Mouse (Mus musculus): ENCODE measurements around the gene Cyth4. TPM values are rescaled to one million over a fixed set of nuclear protein-coding genes. Genes with fewer than 3 reads are reported as not detected.

The Cyth4 gene
- polyA plus RNA-seq, 1 experiment: 14.0 TPM

DNA sequence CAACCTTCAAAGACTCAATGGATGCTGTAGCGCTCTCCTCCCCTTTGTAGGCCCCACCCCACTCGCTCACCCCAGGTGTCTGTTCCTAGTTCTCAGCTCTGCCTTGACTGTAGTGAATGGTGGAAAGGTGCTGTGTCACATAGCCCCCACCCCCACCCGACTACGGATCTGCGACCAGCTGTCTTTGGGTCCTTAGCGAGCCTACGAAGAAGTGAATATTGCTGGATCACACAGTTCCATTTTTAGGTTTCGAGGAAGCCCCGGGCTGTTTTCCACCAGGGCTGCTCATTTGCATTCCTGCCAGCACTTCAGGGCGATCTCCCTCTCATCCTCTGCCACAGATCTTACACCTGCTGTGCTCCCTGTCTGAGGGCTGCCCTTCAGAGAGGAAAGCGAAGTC is 13.5 kb upstream of the Cyth4 start:
- no peak overlapping the region for H3K4me3 ChIP-seq (ENCODE audit: insufficient read depth, low read length)
- TF ChIP-seq CTCF (IDR thresholded peaks at IDR 0.05; ENCODE audit: extremely low read depth, insufficient read depth, low read length) (no peak), POLR2A (IDR thresholded peaks at IDR 0.05; ENCODE audit: extremely low read depth, insufficient read depth, low read length) (no peak)
- no peaks in the 10 kb centered on the region; the same call in 1 of the 2 replicates for H3K4me1 ChIP-seq (ENCODE audit: control insufficient read depth, insufficient read depth, low read length)
- no peak overlapping the region for H3K27ac ChIP-seq (ENCODE audit: insufficient read depth, low read length)

DNA sequence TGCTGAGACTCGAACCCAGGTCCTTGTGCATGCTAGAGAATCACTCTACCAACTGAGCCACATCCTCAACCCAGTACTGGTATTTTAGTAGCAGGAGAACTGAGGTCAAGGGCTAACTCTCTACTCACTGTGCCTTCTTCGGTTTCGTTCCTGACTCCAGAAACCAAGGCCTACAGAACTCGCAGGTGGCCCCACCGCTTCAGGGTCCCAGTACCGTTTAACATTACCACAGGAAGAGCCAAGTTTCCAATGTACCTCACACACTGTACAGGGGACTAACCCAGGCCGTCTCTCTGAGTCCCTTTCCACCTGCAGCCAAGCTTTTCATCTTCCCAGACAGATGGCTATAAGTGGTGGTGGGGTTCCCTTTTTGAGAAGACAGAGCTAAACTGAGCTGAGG is 11.4 kb upstream of the Cyth4 start:
- H3K4me3 ChIP-seq (ENCODE audit: insufficient read depth, low read length): no peak overlapping the region
- H3K27ac ChIP-seq (ENCODE audit: insufficient read depth, low read length): no peak overlapping the region
- no peaks in the 10 kb centered on the region for H3K4me1 ChIP-seq (ENCODE audit: control insufficient read depth, insufficient read depth, low read length)
- no peak for TF ChIP-seq POLR2A (IDR thresholded peaks at IDR 0.05; ENCODE audit: extremely low read depth, insufficient read depth, low read length)
- TF ChIP-seq CTCF (IDR thresholded peaks at IDR 0.05; ENCODE audit: extremely low read depth, insufficient read depth, low read length): no peak

DNA sequence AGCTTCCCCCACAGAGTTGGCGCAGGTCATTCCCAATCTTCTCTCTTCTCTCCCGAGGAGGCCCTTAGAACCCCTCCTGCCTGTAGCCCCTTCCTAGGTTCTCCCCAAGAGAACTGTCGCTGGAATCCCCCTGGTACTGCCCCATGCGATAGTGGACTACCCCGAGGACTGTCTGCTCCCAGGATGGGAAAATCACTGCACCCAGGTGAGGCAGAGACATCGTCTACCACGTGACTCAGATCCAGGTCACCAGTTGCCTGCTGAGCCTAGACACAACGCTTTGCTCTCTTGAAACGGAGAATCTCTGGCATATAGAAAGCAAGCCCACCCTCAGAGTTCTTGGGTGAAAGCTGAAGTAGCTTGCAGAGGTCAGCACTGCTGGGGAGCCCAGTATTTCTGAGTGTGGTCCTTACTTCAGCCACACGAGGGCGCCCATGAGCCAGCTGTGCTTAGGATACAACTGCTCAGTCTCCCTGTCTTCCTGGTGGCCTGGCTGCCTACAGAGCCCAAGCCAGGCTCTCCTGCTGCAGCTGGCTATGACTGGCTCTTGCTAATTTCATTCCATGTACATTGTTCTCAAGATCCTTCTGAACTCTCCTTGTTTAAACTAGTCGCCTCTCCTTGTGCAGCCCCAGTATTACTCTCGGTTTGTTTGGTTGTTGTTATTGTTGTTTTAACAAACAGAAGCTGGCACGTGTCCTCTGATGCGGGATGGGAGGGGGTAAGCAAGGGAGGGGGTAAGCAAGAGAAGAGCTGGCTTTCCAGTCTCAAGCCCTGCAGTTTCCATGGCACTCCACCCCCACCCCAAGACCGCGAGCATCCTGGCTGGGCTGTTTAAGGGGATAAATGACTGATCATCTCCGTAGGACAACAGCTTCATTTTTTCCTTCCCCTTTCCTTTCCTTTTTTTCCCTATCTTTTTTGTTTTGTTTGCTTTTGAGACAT is 9.5 kb upstream of the Cyth4 start:
- H3K27ac ChIP-seq (ENCODE audit: insufficient read depth, low read length): no peak overlapping the region
- H3K4me3 ChIP-seq (ENCODE audit: insufficient read depth, low read length): no peak overlapping the region
- TF ChIP-seq CTCF (IDR thresholded peaks at IDR 0.05; ENCODE audit: extremely low read depth, insufficient read depth, low read length) (peak; percentile 90), POLR2A (IDR thresholded peaks at IDR 0.05; ENCODE audit: extremely low read depth, insufficient read depth, low read length) (no peak)

DNA sequence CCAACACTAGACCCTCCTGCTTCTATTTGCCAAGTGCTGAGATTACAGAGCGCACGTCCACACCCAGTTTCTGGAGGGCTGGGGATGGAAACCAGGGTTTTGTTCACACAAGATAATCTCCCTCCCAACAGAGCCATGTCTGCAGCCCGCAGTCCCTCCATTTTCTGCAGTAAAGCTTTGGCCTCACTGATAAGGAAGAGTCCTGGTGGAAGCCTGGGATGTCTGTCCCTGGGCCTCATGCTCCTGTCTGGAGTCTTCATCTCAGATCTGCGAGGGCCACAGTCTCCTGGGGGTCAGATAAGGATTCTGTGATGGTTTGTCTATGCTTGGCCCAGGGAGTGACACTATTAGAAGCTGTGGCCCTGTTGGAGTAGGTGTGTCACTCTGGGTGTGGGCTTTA is 8.8 kb upstream of the Cyth4 start:
- H3K27ac ChIP-seq (ENCODE audit: insufficient read depth, low read length): no peak overlapping the region
- TF ChIP-seq CTCF (IDR thresholded peaks at IDR 0.05; ENCODE audit: extremely low read depth, insufficient read depth, low read length) (no peak), POLR2A (IDR thresholded peaks at IDR 0.05; ENCODE audit: extremely low read depth, insufficient read depth, low read length) (no peak)
- no peaks in the 10 kb centered on the region for H3K4me1 ChIP-seq (ENCODE audit: control insufficient read depth, insufficient read depth, low read length)
- no peak overlapping the region for H3K4me3 ChIP-seq (ENCODE audit: insufficient read depth, low read length)

More for the DNA sequence above, 9.5 kb upstream of the Cyth4 start:
- H3K4me1 ChIP-seq (ENCODE audit: control insufficient read depth, insufficient read depth, low read length): no peaks in the 10 kb centered on the region

DNA sequence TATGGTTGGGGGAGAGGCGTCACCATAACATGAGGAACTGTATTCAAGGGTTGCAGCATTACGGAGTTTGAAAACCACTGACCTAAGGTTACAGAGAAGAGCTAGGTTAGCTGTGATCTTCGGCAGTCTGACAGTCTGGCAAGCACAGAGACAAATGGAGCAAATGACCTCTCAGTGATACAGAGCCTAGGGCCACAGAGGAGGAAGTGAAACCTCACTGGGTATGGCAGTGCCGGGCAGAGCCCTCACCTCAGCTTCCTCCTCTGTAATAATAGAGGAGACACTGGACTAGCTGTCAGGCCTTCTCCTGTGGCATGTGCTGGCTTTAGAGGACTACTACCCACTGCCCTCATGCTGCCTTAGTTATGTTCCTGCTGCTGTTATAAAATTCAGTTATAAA is 7.9 kb upstream of the Cyth4 start:
- Histone ChIP-seq H3K4me3 (ENCODE audit: insufficient read depth, low read length) (no peak overlapping the region), H3K4me1 (ENCODE audit: control insufficient read depth, insufficient read depth, low read length) (no peaks in the 10 kb centered on the region), H3K27ac (ENCODE audit: insufficient read depth, low read length) (no peak overlapping the region)
- TF ChIP-seq CTCF (IDR thresholded peaks at IDR 0.05; ENCODE audit: extremely low read depth, insufficient read depth, low read length): no peak
- TF ChIP-seq POLR2A (IDR thresholded peaks at IDR 0.05; ENCODE audit: extremely low read depth, insufficient read depth, low read length): no peak

DNA sequence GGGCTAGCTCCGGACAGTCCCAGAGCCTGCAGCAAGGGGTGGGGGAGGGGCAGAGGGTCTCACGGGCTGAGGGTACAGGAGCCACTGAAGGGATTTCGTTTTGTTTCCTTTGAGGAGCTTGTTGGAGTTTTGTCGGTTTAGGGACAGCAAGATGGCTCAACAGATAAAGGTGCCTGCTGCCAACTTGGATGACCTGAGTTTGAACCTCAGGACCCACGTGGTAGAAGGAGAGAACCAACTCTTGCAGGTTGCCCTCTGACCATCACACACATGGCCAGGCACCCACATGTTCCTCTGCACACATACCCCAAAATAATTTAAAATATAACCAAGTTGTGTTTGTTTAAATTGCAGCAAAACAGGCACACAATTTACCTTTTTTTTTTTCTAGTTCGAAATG is 6.9 kb upstream of the Cyth4 start:
- Histone ChIP-seq H3K27ac (ENCODE audit: insufficient read depth, low read length) (no peak overlapping the region), H3K4me3 (ENCODE audit: insufficient read depth, low read length) (no peak overlapping the region), H3K4me1 (ENCODE audit: control insufficient read depth, insufficient read depth, low read length) (no peaks in the 10 kb centered on the region)
- TF ChIP-seq CTCF (IDR thresholded peaks at IDR 0.05; ENCODE audit: extremely low read depth, insufficient read depth, low read length): no peak
- TF ChIP-seq POLR2A (IDR thresholded peaks at IDR 0.05; ENCODE audit: extremely low read depth, insufficient read depth, low read length): no peak

DNA sequence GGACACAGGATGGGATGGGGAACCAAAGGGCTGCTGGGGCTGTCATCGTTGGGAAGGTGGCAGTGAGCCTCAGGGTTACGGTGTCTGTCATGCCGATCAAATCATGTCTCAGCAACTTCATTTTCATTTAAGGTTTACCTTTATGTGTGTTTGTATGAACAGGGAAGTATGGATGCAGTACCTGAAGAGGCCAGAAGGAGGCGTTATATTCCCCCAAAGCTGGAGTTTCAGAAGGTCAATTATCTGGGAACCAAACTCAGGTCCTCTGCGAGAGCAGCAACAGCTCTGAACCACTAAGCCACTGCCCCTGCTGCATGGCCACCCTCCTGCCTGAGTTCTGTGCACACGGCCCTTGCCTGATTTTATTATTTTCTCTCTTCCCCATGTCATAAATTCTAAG is 6.1 kb upstream of the Cyth4 start:
- H3K4me3 ChIP-seq (ENCODE audit: insufficient read depth, low read length): no peak overlapping the region
- H3K4me1 ChIP-seq (ENCODE audit: control insufficient read depth, insufficient read depth, low read length): no peaks in the 10 kb centered on the region
- H3K27ac ChIP-seq (ENCODE audit: insufficient read depth, low read length): no peak overlapping the region
- TF ChIP-seq CTCF (IDR thresholded peaks at IDR 0.05; ENCODE audit: extremely low read depth, insufficient read depth, low read length) (no peak), POLR2A (IDR thresholded peaks at IDR 0.05; ENCODE audit: extremely low read depth, insufficient read depth, low read length) (no peak)

DNA sequence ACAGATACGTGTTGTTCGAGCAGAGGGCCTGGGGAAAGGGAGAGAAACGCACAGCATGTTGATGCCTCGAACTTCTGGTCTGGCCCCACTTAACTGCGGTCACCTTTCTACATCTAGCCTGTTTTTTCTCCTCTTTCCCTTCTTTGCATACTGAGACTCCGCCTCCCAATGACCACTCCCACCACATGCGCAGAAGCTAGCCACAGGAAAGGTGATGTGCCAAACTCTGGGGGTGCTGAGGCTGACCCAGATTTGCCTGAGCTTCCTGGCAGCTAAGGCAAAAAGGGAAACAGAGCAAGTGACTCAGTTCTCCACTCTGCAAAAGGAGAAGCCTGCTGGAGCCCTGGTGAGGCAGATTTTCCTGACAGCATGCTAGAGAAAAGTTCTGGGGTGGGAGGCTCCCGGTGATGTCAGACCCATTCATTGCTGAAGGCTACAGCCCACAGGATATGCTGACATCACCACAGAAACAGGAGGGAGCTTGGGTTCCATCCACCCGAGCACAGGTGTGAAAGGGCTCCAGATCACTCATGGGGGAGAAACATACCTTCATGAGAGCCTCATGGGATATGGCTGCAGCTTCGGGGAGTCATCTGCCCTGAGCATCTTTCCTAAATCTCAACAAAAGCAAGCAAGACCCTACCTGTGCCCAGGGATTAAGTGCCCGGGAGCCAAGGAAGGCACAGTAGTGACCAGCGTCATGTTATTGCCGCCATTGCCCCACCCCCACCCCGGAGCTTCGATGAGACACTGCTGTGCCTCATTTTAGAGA is 5.0 kb upstream of the Cyth4 start:
- Histone ChIP-seq H3K4me1 (ENCODE audit: control insufficient read depth, insufficient read depth, low read length) (no peaks in the 10 kb centered on the region), H3K4me3 (ENCODE audit: insufficient read depth, low read length) (no peak overlapping the region), H3K27ac (ENCODE audit: insufficient read depth, low read length) (no peak overlapping the region)
- TF ChIP-seq POLR2A (IDR thresholded peaks at IDR 0.05; ENCODE audit: extremely low read depth, insufficient read depth, low read length) (no peak), CTCF (IDR thresholded peaks at IDR 0.05; ENCODE audit: extremely low read depth, insufficient read depth, low read length) (no peak)

DNA sequence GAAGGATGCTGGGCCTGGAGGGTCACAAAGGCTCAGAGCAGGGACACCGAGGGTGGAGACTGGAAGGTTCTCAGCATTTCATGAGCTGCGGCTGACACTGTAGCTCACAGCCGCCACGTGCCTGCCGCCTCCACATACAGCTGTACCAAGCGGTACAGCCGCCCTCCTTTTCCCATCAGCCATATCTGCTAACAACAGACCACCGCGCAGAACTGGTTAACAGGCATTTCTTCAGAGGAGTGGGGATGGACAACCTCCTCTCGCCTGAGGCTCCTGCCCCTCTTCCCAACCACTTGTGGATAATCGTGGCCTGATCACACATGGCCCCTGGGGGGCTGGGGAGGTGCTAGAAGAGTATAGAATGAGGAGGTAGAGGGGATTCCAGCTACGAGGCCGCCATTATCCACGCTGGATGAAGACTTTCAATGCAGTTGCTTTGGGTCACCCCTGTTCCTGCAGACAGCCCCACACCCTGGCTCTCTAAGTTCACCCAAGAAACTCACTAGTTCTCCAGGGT is 4.3 kb upstream of the Cyth4 start:
- H3K27ac ChIP-seq (ENCODE audit: insufficient read depth, low read length): no peak overlapping the region
- H3K4me1 ChIP-seq (ENCODE audit: control insufficient read depth, insufficient read depth, low read length): no peaks in the 10 kb centered on the region
- no peak overlapping the region for H3K4me3 ChIP-seq (ENCODE audit: insufficient read depth, low read length)
- TF ChIP-seq CTCF (IDR thresholded peaks at IDR 0.05; ENCODE audit: extremely low read depth, insufficient read depth, low read length): no peak
- TF ChIP-seq POLR2A (IDR thresholded peaks at IDR 0.05; ENCODE audit: extremely low read depth, insufficient read depth, low read length): no peak

Data from cortical plate, adult 2 months (tissue).